In the genomic region with DNA sequence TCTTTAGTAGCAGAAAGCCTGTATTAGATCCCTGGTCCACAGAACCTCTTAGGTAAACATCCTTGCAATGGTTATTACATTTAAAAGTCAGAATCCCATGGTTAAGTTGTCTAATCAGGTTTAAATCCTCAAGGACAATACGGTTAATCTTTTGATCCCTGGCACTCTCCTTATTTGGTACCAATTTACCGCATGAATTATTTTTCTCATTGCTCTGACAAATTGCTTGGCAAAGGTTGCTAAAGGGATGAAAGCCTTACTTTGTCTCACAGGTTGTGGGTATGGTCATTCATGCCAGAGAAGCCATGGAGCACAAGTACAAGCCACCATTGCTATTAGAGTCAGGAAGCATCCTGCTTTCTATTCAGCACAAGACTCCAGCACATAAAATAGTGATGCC, we compare ENCODE assay signal across 19 mouse cellular contexts.
"Had no signal": no experiment of that assay in that cellular context is flagged by ENCODE, and none has a peak within 500 bp of the region (broad histone marks: within the 10 kb centered on the region; RNA-seq: fewer than 3 reads in every experiment).

No protein-coding gene starts in this region.

- H3K4me2 ChIP-seq: liver, embryonic 15.5 days; lung, embryonic 15.5 days; midbrain, embryonic 12.5 days; neural tube, embryonic 12.5 days; stomach, embryonic 15.5 days had no signal

- DNase-seq: liver, postnatal 0 days; lung, adult 2 months; lung, postnatal 14 days; lung, postnatal 36 days; midbrain, embryonic 14.5 days; right cerebral cortex, postnatal 14 days; thymus, adult 2 months; thymus, postnatal 25 days; thymus, postnatal 4 days had no signal

- H3K27ac ChIP-seq: liver, embryonic 15.5 days; lung, embryonic 15.5 days; macrophage; midbrain, embryonic 12.5 days; neural tube, embryonic 12.5 days; stomach, embryonic 15.5 days; stomach, postnatal 0 days had no signal

- H3K9me3 ChIP-seq: liver, embryonic 15.5 days; lung, embryonic 15.5 days; megakaryocyte, embryonic 14.5 days; midbrain, embryonic 12.5 days; neural tube, embryonic 12.5 days; stomach, embryonic 15.5 days had no signal

- H3K36me3 ChIP-seq: liver, embryonic 15.5 days; lung, embryonic 15.5 days; midbrain, embryonic 12.5 days; neural tube, embryonic 12.5 days; stomach, embryonic 15.5 days had no signal

- ATAC-seq: liver, postnatal 0 days; lung, postnatal 0 days; midbrain, embryonic 16.5 days had no signal

- H3K4me3 ChIP-seq: liver, embryonic 15.5 days; lung, embryonic 15.5 days; megakaryocyte, embryonic 14.5 days; midbrain, embryonic 12.5 days; neural tube, embryonic 12.5 days; stomach, embryonic 15.5 days had no signal

- H3K9ac ChIP-seq: liver, embryonic 15.5 days; liver, postnatal 0 days; lung, embryonic 15.5 days; midbrain, embryonic 12.5 days; neural tube, embryonic 12.5 days; stomach, embryonic 15.5 days had no signal

- H3K27me3 ChIP-seq: liver, embryonic 15.5 days; lung, embryonic 15.5 days; megakaryocyte, embryonic 14.5 days; midbrain, embryonic 12.5 days; neural tube, embryonic 12.5 days; stomach, embryonic 15.5 days had no signal

- H3K4me1 ChIP-seq: liver, embryonic 15.5 days; lung, embryonic 15.5 days; megakaryocyte, embryonic 14.5 days; midbrain, embryonic 12.5 days; neural tube, embryonic 12.5 days; stomach, embryonic 15.5 days had no signal
